Mouse (Mus musculus) heart, embryonic 13.5 days (tissue): Measurements from ENCODE around the gene Nphp1. TPM values are rescaled to one million over a fixed set of nuclear protein-coding genes. Genes with fewer than 3 reads are reported as not detected.
A peak's percentile ranks its signal among the peaks of the same experiment; 100 is the strongest.

Experiments used
- ATAC-seq: fragments of 200-750 bp; cut with Nextera tagmentation; 2 replicates; pipeline ENCODE4 v1.8.0; 2017; ENCODE audit warnings: moderate TSS enrichment; ENCODE audit not compliant: insufficient number of reproducible peaks, low FRiP score, low TSS enrichment; ENCODE audit errors: extremely low read depth
- H3K27ac ChIP-seq: fragments of 300-500 bp; sonication (generic); replicated peaks from 2 replicates; pipeline ENCODE4 v1.5.1; 2015; ENCODE audit warnings: moderate library complexity, mild to moderate bottlenecking, inconsistent platforms
- H3K27me3 ChIP-seq: fragments of 300-500 bp; sonication (generic); replicated peaks from 2 replicates; pipeline ENCODE4 v1.6.1; 2015; ENCODE audit warnings: mild to moderate bottlenecking, inconsistent platforms
- H3K36me3 ChIP-seq: fragments of 300-500 bp; sonication (generic); 2 replicates; pipeline ENCODE4 v1.6.1; 2015; ENCODE audit warnings: mild to moderate bottlenecking, inconsistent platforms
- H3K4me1 ChIP-seq: fragments of 300-500 bp; sonication (generic); 2 replicates; pipeline ENCODE4 v1.6.1; 2015; ENCODE audit warnings: inconsistent platforms
- H3K4me2 ChIP-seq: fragments of 300-500 bp; sonication (generic); 2 replicates; pipeline ENCODE4 v1.6.1; 2015; ENCODE audit warnings: inconsistent platforms, mild to moderate bottlenecking, moderate library complexity
- H3K4me3 ChIP-seq: fragments of 300-500 bp; sonication (generic); 2 replicates; pipeline ENCODE4 v1.5.1; 2015; ENCODE audit warnings: moderate library complexity, mild to moderate bottlenecking, inconsistent platforms
- H3K9ac ChIP-seq: fragments of 300-500 bp; sonication (generic); 2 replicates; pipeline ENCODE4 v1.6.1; 2015; ENCODE audit warnings: inconsistent platforms, mild to moderate bottlenecking, moderate library complexity
- H3K9me3 ChIP-seq: fragments of 300-500 bp; sonication (generic); 2 replicates; pipeline ENCODE4 v1.6.1; 2016; ENCODE audit warnings: inconsistent platforms
- WGBS: fragments of 180-500 bp; shearing (Covaris S2); methylation state at CpG from one replicate; pipeline ENCODE4 v1.1.7; 2015; ENCODE audit warnings: mixed read lengths; 5-methylcytosine and 5-hydroxymethylcytosine counted together
- polyA plus RNA-seq: library from polyadenylated mRNA; unstranded; fragments of >200 nt; fragmentation: Nextera tagmentation; extraction: Ambion mirVana; gene quantifications from 2 replicates; pipeline ENCODE4 v1.2.1, GENCODE M21; 2015

Gene Nphp1
- polyA plus RNA-seq, 1 experiment from 2014 or later: 16.4 TPM

DNA sequence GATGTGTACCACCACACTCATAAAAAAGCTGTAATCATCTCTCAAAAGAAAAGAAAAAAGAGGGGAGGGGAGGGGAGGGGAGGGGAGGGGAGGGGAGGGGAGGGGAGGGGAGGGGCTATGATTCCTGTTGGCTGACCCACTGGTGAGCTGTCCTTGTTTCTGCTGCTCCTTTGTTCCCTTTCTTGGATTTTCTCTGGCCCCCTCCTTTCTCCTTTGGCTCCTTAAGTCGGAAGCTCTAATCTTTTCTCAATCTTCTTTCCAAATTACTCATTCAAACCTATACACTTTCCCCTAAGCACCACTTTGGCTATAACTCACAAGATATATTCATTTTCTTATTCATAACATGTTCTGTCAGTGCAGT, 14.1 kb downstream of the Nphp1 start:
- no peaks in the 10 kb centered on the region for H3K27me3 ChIP-seq
- H3K9me3 ChIP-seq: no peaks in the 10 kb centered on the region
- no peak overlapping the region for H3K9ac ChIP-seq
- H3K4me1 ChIP-seq: no peaks in the 10 kb centered on the region; the same call in 1 of the 2 replicates
- no peak overlapping the region for H3K4me2 ChIP-seq
- ATAC-seq: no peak
- WGBS: 65% methylated on average over 1 of the region's 1 CpGs
- H3K36me3 ChIP-seq: peaks cover 35% of the 10 kb centered on the region
- no peak overlapping the region for H3K4me3 ChIP-seq
- H3K27ac ChIP-seq: no peak overlapping the region

DNA sequence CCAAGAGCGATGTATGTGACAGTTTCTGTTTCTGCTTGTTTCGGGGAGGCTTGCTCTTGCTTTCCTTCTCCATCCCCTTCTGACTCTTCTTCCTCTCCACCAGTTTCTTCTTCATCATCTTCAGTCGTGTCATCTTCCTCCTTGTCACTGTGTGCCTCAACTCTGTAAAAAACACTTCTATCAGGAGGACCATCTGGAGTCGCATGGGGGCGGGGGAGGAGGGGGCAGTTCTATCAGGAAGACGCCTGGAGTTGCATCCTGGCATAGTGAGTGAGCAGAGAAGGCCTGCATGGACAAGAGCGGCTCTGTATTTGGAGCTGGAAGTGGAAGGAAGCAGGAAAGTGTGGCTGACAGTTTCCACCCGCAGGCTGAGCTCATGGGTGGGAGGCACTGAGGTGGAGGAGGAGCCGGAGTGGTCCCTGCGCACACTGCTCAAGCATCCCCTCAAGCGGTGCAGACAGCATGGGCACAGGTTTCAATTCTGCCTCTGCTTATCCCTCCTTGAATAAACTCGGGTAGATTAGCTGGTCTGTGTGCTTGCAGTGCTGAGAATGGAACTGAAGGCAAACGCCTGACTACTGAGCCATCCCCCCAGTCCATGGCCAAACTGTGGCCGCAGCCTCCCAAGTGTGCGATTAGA, 14.6 kb downstream of the Nphp1 start:
- Histone ChIP-seq H3K4me3 (no peak overlapping the region), H3K27me3 (no peaks in the 10 kb centered on the region), H3K4me1 (no peaks in the 10 kb centered on the region; the same call in 1 of the 2 replicates), H3K9ac (0 out of 2 replicates have a peak overlapping the region, but pooled peaks have one; percentile 33), H3K36me3 (peaks cover 38% of the 10 kb centered on the region), H3K4me2 (peak overlapping the region; percentile 7; the same call in 1 of the 2 replicates), H3K9me3 (no peaks in the 10 kb centered on the region), H3K27ac (no peak overlapping the region)
- 48% methylated on average over 15 of the region's 15 CpGs for WGBS
- ATAC-seq: no peak

DNA sequence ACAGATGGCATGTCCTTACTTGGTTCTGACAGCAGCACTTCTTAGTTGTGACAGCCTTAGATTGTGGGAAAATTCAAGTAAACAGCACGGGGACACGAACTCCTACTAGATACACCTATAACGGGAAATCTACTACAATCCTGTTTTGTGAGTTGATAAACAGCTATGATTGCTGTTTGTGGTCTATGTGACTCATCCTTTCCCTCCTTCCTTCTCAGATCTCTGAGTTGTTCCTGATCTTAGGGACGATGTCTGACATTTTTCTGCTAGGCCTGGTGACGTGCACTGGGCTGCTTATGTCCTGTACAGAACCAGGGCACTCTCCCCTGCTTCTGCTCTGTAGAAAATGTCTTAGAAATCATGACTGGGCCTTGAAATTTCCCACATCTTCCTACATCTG, 27.1 kb downstream of the Nphp1 start:
- Histone ChIP-seq H3K4me2 (no peak overlapping the region), H3K4me3 (no peak overlapping the region), H3K9ac (no peak overlapping the region), H3K36me3 (peaks cover 38% of the 10 kb centered on the region), H3K27ac (no peak overlapping the region), H3K4me1 (peaks cover 27% of the 10 kb centered on the region), H3K9me3 (no peaks in the 10 kb centered on the region), H3K27me3 (no peaks in the 10 kb centered on the region)
- no peak for ATAC-seq
- WGBS: 61% methylated on average over 5 of the region's 5 CpGs

DNA sequence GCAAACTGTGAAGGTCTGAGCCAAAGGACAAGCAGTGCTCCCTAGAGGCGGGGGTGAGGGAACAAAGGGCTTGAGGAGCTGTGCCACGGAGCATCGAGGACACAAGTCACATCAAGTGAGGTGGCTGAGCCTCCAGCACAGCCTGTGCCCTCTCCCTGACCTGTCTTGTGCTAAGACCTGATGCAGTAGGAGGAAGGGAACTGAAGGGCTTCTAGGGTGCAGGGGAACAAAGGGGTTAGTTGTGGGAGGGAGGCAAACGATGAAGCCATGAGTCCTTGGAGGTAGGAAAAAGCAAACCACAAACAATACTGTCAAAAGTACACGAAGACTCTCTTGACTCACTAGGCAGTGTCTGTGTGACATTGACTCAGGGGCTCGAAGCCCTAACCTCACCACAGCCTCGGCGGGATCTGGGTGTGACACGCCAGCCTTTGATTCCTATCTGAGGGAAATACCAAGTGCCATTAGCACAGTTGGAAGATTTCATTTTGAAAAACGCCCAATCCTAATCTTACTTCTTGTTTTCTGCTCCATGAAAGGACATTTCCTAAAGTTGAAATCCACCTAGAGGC, 28.2 kb downstream of the Nphp1 start:
- no peak overlapping the region for H3K4me2 ChIP-seq
- no peaks in the 10 kb centered on the region for H3K27me3 ChIP-seq
- H3K4me3 ChIP-seq: no peak overlapping the region
- no peak overlapping the region for H3K27ac ChIP-seq
- peaks cover 41% of the 10 kb centered on the region for H3K36me3 ChIP-seq
- WGBS: 63% methylated on average over 10 of the region's 10 CpGs
- H3K9me3 ChIP-seq: no peaks in the 10 kb centered on the region
- H3K9ac ChIP-seq: no peak overlapping the region
- H3K4me1 ChIP-seq: peaks cover 27% of the 10 kb centered on the region
- ATAC-seq: no peak

DNA sequence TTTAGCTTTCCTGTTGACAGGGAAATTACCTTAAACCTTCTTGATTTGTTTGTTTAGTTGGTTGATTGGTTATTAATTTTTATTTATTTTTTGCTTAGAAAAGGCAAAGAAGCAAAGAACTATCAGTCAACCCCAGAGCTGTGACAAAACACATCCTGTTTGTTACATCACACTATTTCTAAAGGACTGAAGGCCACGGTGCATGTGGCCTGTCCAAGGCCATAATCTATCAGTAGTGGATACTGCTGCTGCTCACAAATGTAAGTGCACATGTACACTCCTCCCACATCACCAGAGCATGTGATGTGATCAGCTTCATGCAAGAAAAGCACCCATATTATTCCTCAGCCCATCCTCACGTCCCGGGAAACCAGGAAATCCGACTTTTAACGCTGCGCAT, 28.7 kb downstream of the Nphp1 start:
- H3K4me3 ChIP-seq: no peak overlapping the region
- H3K4me1 ChIP-seq: peaks cover 27% of the 10 kb centered on the region
- WGBS: 77% methylated on average over 6 of the region's 6 CpGs
- ATAC-seq: no peak
- H3K36me3 ChIP-seq: peaks cover 36% of the 10 kb centered on the region
- no peak overlapping the region for H3K4me2 ChIP-seq
- no peak overlapping the region for H3K9ac ChIP-seq
- no peak overlapping the region for H3K27ac ChIP-seq
- H3K9me3 ChIP-seq: no peaks in the 10 kb centered on the region
- H3K27me3 ChIP-seq: no peaks in the 10 kb centered on the region

DNA sequence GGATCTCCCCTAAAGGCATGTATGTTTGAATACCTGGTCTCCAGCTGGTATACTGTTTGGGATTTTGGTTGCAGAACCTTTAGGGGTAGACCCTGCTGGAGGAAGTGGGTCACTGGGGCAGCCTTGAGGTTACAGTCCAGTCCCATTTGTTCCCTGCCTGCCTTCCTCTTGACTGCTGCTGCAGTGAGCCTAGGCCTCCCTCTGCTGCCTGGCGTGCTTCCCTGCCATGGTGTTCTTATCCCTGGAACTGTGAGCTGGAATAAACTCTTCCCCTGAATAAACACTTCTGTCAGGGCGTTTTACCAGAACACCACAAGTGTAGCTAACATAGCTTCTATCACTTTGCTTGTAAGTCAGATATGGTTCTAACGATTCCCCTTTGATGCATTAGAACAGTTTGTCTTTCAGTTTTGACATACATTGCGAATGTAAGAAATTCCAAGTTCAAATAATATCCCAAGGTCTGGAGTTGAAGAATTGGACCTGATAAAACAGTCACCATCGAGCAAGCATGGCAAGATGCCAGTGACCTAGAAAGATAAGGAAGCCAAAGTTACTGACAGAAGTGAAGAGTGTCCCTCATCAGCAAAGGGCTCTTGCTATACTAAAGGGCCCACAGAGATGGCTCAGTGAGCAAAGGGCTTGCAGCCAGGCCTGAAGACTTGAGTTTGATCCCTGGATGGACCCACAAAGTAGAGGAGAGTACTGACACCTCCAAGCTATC, 29.4 kb downstream of the Nphp1 start:
- WGBS: 30% methylated on average over 5 of the region's 5 CpGs
- Histone ChIP-seq H3K4me2 (no peak overlapping the region), H3K36me3 (peaks cover 33% of the 10 kb centered on the region), H3K27ac (peak overlapping the region; percentile 46), H3K9ac (no peak overlapping the region), H3K9me3 (no peaks in the 10 kb centered on the region), H3K27me3 (no peaks in the 10 kb centered on the region), H3K4me3 (no peak overlapping the region), H3K4me1 (peaks cover 27% of the 10 kb centered on the region)
- no peak for ATAC-seq

DNA sequence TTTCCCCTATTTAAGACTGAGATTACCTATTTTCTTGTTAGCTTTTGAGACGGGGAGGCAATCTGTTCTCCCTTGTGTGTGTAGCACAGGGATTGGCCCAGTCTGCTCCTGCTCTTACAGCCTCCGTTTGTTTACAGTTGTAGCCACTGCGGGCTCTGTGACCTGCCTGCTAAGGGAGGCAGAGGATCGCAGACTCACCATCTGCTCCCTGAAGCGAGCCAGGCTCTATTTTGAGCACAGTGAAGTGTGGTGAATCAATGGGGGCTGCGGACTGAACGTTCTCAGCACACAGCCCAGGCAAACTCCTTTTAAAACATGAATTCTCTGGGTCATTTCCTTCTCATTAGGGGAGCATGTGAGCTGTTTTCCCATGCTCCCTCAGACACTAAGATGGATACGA, 31.5 kb downstream of the Nphp1 start:
- H3K27me3 ChIP-seq: no peaks in the 10 kb centered on the region
- H3K4me2 ChIP-seq: peak overlapping the region; percentile 41
- H3K9me3 ChIP-seq: no peaks in the 10 kb centered on the region
- ATAC-seq: no peak
- peak overlapping the region; percentile 53 for H3K9ac ChIP-seq
- peaks cover 27% of the 10 kb centered on the region for H3K4me1 ChIP-seq
- peaks cover 15% of the 10 kb centered on the region for H3K36me3 ChIP-seq
- no peak overlapping the region for H3K4me3 ChIP-seq
- H3K27ac ChIP-seq: no peak overlapping the region
- 14% methylated on average over 8 of the region's 8 CpGs for WGBS

DNA sequence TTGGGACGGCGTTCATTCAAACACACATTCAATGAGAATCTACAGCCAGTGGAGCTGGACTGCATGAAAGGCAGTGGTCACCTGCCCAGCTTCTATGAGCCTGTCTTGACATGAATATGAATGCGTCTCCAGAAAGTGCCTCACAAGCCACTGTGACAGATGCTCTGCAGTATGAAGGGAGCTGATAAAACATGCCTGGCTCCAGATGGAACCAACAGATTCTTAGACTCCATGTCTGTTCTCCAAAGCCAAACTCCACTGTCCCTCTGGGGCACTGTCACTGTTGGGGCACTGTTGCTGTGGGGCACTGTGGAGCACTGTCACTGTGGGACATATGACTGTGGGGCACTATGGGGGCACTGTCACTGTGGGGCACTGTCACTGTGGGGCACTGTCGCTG, 34.6 kb downstream of the Nphp1 start:
- Histone ChIP-seq H3K4me2 (no peak overlapping the region), H3K27me3 (no peaks in the 10 kb centered on the region), H3K9me3 (no peaks in the 10 kb centered on the region), H3K4me3 (no peak overlapping the region), H3K27ac (no peak overlapping the region), H3K4me1 (peaks cover 14% of the 10 kb centered on the region), H3K36me3 (0 out of 2 replicates have a peak, but pooled peaks cover 4% of the 10 kb centered on the region), H3K9ac (no peak overlapping the region)
- ATAC-seq: no peak
- 83% methylated on average over 4 of the region's 4 CpGs for WGBS

DNA sequence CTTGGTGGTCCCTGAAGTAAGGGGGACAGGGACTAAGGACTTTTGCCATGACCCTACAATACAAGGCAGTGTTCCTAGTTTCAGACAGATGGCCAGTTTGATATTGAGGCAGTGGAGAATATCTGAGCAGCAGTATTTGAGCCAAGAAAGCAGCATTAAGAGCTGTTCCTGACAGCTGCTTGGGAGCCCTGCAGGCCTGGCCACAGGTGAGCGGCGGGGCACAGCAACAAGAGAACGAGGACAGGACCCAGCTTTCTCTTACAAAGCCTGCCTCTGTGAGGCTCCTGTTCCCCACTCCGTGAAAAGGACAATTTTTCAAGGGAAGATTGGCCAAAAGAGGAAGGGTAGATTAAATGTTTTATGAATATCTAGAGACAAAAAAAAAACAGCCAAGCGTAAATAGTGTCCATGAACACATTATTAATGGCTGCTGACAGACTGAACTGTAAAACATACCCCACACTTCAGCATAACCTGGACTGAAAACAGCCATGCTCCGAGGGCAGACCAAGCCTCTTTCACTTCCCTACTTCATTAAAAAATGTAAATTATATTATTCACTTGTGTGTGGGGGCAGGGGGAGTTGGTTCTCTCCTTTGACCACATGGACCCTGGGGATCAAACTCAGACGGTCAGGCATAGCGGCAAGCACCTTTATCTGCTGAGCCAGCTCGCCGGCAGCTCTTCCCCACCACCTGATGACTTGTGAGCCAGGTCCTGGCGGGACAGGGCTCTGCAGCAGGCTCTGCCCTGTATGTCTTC, 36.7 kb downstream of the Nphp1 start:
- Histone ChIP-seq H3K9ac (no peak overlapping the region), H3K4me2 (no peak overlapping the region), H3K27me3 (no peaks in the 10 kb centered on the region), H3K4me1 (peaks cover under 1% of the 10 kb centered on the region), H3K36me3 (0 out of 2 replicates have a peak, but pooled peaks cover 4% of the 10 kb centered on the region), H3K4me3 (no peak overlapping the region), H3K27ac (no peak overlapping the region), H3K9me3 (no peaks in the 10 kb centered on the region)
- WGBS: 66% methylated on average over 11 of the region's 11 CpGs
- ATAC-seq: no peak

DNA sequence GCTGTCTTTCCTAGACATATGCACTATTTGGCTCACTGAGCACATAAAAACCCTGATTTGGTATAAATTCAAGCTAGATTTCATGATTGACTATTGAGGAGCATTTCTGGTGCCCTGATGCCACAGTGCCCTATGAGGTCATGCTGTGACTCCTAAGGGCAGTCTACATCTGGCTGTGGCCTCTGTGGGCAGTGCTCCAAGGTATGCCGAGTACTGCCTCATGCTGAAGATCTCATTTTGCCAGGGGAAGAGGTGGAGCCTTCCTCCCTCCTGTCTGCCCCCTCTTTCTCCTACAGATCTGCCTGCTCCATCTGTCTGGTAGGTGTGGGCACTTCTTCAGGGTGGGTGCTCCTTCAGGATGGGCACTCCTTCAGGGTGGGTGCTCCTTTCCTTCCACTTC, 39.3 kb downstream of the Nphp1 start:
- peaks cover 3% of the 10 kb centered on the region for H3K36me3 ChIP-seq
- H3K4me1 ChIP-seq: no peaks in the 10 kb centered on the region
- H3K4me3 ChIP-seq: no peak overlapping the region
- no peak for ATAC-seq
- H3K27me3 ChIP-seq: no peaks in the 10 kb centered on the region
- H3K4me2 ChIP-seq: no peak overlapping the region
- WGBS: 50% methylated on average over 1 of the region's 1 CpGs
- H3K27ac ChIP-seq: no peak overlapping the region
- H3K9ac ChIP-seq: no peak overlapping the region
- no peaks in the 10 kb centered on the region for H3K9me3 ChIP-seq

DNA sequence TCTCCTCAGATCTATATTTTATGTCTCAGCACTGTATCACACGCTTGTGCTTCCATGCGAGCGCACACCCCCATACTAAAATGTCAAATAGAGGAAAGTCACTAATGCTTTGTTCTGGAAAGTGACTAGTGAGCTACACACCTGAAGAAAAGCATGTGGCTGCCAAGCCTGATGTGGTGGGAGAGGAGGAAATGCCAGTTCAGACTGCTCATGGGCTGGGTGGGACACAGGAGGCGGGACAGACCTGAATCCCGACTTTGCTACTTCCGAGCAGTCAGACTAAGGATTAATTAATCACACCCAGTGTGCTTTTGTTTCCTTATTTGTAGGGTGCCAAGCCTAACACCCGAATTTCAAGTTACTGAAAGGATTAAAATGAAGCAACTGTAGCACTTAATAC, 40.4 kb downstream of the Nphp1 start:
- no peak overlapping the region for H3K9ac ChIP-seq
- no peak overlapping the region for H3K4me2 ChIP-seq
- no peak for ATAC-seq
- no peaks in the 10 kb centered on the region for H3K4me1 ChIP-seq
- H3K4me3 ChIP-seq: no peak overlapping the region
- no peaks in the 10 kb centered on the region for H3K27me3 ChIP-seq
- H3K36me3 ChIP-seq: peaks cover 3% of the 10 kb centered on the region
- H3K27ac ChIP-seq: no peak overlapping the region
- H3K9me3 ChIP-seq: no peaks in the 10 kb centered on the region
- WGBS: 74% methylated on average over 7 of the region's 7 CpGs
